Mouse (Mus musculus): Measurements from ENCODE around the gene Topbp1. TPM values are rescaled to one million over a fixed set of nuclear protein-coding genes. Genes with fewer than 3 reads are reported as not detected.
"Not testable (repeated sequence)": the region's sequence is repeated elsewhere in the genome, so short reads cannot be mapped to it uniquely, and the experiment has no call there.

Gene Topbp1
- polyA plus RNA-seq, 1 experiment from 2014 or later = 53.8 TPM

DNA sequence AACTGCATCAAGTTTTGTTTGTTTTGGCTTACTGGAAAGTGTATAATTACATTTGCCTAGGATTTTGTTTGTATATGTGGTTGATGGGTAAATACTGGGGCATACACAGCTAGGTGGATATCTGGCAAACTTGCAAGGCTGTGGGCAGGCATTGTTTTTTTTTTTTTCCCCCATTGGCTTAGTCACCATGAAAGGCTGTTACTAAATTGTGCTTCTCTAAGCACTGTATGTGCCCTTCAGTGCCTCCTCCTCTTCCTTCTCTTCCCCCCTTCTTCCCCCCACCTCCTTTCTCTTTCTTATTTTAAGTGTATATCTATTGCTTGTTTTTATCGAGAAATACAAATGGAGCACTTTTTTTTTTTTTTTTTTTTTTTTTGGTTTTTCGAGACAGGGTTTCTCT lies 19.7 kb downstream of the Topbp1 start:
- Histone ChIP-seq H3K9me3 (replicated peaks; ENCODE audit: control insufficient read depth, low read length) (no peaks in the 10 kb centered on the region), H3K4me3 (ENCODE audit: low read depth, low read length) (no peak overlapping the region), H3K27ac (ENCODE audit: low read depth, low read length) (no peak overlapping the region), H3K9ac (ENCODE audit: low read depth, low read length) (no peak overlapping the region), H3K4me1 (ENCODE audit: control insufficient read depth, insufficient read depth, low read length) (no peaks in the 10 kb centered on the region), H3K4me2 (no peak overlapping the region), H3K27me3 (ENCODE audit: control insufficient read depth, insufficient read depth, low read length) (no peaks in the 10 kb centered on the region), H3K36me3 (ENCODE audit: control insufficient read depth, insufficient read depth, low read length) (peaks cover 51% of the 10 kb centered on the region)
- 80% methylated on average over 1 of the region's 2 CpGs for WGBS (ENCODE audit: insufficient replicate concordance)
- no peak for ATAC-seq (replicated peaks; ENCODE audit: insufficient number of reproducible peaks, low FRiP score, low TSS enrichment)

DNA sequence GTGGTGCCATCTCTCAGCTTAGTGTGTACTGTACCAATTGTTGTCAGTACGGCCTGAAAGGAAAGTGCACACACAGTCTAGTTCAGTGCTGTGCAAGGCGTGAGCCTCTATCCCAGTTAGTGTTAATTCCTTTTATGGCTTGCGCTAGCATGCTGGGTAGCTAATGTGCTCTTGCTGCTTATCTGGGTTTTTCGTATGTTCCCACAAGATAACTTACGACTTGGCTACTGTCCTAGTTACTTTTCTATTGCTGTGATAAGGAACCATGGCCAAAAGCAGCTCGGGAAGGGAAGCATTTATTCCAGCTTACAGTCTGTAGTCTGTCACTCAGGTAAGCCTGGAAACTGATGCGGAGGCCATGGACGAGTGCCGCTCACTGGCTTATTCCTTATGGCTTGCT lies 21.4 kb downstream of the Topbp1 start:
- ATAC-seq (replicated peaks; ENCODE audit: insufficient number of reproducible peaks, low FRiP score, low TSS enrichment) = 0 out of 2 replicates have a peak, but pooled peaks have one; percentile 55
- H3K9ac ChIP-seq (ENCODE audit: low read depth, low read length) = no peak overlapping the region
- no peak overlapping the region for H3K4me3 ChIP-seq (ENCODE audit: low read depth, low read length)
- WGBS (ENCODE audit: insufficient replicate concordance) = 61% methylated on average over 9 of the region's 9 CpGs
- peaks cover 52% of the 10 kb centered on the region for H3K36me3 ChIP-seq (ENCODE audit: control insufficient read depth, insufficient read depth, low read length)
- no peak overlapping the region for H3K4me2 ChIP-seq
- H3K4me1 ChIP-seq (ENCODE audit: control insufficient read depth, insufficient read depth, low read length) = no peaks in the 10 kb centered on the region
- no peaks in the 10 kb centered on the region for H3K27me3 ChIP-seq (ENCODE audit: control insufficient read depth, insufficient read depth, low read length)
- H3K27ac ChIP-seq (ENCODE audit: low read depth, low read length) = no peak overlapping the region
- no peaks in the 10 kb centered on the region for H3K9me3 ChIP-seq (replicated peaks; ENCODE audit: control insufficient read depth, low read length)

DNA sequence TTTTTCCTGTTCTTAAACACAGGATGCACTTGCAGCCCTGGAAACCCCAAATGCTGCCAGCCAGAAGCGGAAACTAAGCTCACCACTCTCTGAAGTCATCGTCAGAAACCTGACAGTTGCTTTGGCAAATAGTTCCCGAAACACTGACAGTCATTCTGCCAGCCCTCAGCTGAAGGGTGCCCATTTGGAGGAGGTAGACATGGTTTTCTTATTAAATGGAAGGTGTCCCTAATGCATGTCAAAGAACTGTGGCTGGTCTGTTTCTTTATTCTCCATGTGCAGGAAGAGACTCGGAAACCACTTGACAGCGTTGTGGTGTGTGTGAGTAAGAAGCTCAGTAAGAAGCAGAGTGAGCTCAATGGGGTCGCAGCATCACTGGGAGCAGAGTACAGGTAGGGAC lies 27.6 kb downstream of the Topbp1 start:
- ATAC-seq (replicated peaks; ENCODE audit: insufficient number of reproducible peaks, low FRiP score, low TSS enrichment) = no peak
- WGBS (ENCODE audit: insufficient replicate concordance) = 79% methylated on average over 6 of the region's 6 CpGs
- H3K4me2 ChIP-seq = no peak overlapping the region
- peaks cover 8% of the 10 kb centered on the region; the same call in 1 of the 2 replicates for H3K4me1 ChIP-seq (ENCODE audit: control insufficient read depth, insufficient read depth, low read length)
- no peaks in the 10 kb centered on the region for H3K27me3 ChIP-seq (ENCODE audit: control insufficient read depth, insufficient read depth, low read length)
- no peak overlapping the region for H3K9ac ChIP-seq (ENCODE audit: low read depth, low read length)
- H3K27ac ChIP-seq (ENCODE audit: low read depth, low read length) = no peak overlapping the region
- H3K4me3 ChIP-seq (ENCODE audit: low read depth, low read length) = no peak overlapping the region
- H3K36me3 ChIP-seq (ENCODE audit: control insufficient read depth, insufficient read depth, low read length) = peaks cover 48% of the 10 kb centered on the region
- H3K9me3 ChIP-seq (replicated peaks; ENCODE audit: control insufficient read depth, low read length) = no peaks in the 10 kb centered on the region

- H3K36me3 ChIP-seq (ENCODE audit: control insufficient read depth, insufficient read depth, low read length) = peaks cover 51% of the 10 kb centered on the region
- no peak overlapping the region for H3K27ac ChIP-seq (ENCODE audit: low read depth, low read length)
- ATAC-seq (replicated peaks; ENCODE audit: insufficient number of reproducible peaks, low FRiP score, low TSS enrichment) = no peak
- no peak overlapping the region for H3K9ac ChIP-seq (ENCODE audit: low read depth, low read length)
- no peak overlapping the region for H3K4me3 ChIP-seq (ENCODE audit: low read depth, low read length)
- H3K9me3 ChIP-seq (replicated peaks; ENCODE audit: control insufficient read depth, low read length) = no peaks in the 10 kb centered on the region
- H3K4me1 ChIP-seq (ENCODE audit: control insufficient read depth, insufficient read depth, low read length) = peaks cover 8% of the 10 kb centered on the region; the same call in 1 of the 2 replicates
- no peak overlapping the region for H3K4me2 ChIP-seq
- H3K27me3 ChIP-seq (ENCODE audit: control insufficient read depth, insufficient read depth, low read length) = no peaks in the 10 kb centered on the region
Observed at GRCm38 (mm10) chr9:103336912-103337311, 31.9 kb downstream of the Topbp1 start.

DNA sequence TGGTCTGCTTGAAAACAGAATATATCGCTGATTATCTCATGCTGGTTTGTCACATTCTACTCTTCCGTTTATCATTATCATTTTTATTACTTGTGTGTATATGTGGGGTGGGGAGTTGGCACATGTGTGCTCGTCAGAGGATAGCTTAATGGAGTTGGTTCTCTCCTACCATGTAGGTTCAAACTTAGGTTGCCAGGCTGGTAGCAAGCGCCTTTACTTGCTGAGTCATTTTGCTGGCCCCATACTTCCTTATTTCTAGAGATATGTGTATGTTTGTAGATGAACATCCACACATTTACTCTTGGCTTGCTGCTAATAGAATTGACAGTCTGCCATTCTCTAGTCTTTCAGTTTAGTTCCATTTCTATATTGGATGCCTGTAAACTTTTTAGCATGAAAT lies 42.0 kb downstream of the Topbp1 start:
- Histone ChIP-seq H3K4me1 (ENCODE audit: control insufficient read depth, insufficient read depth, low read length) (0 out of 2 replicates have a peak, but pooled peaks cover 2% of the 10 kb centered on the region), H3K27ac (ENCODE audit: low read depth, low read length) (no peak overlapping the region), H3K36me3 (ENCODE audit: control insufficient read depth, insufficient read depth, low read length) (peaks cover 30% of the 10 kb centered on the region), H3K4me3 (ENCODE audit: low read depth, low read length) (no peak overlapping the region), H3K9ac (ENCODE audit: low read depth, low read length) (no peak overlapping the region), H3K4me2 (no peak overlapping the region), H3K27me3 (ENCODE audit: control insufficient read depth, insufficient read depth, low read length) (no peaks in the 10 kb centered on the region), H3K9me3 (replicated peaks; ENCODE audit: control insufficient read depth, low read length) (no peaks in the 10 kb centered on the region)
- no peak for ATAC-seq (replicated peaks; ENCODE audit: insufficient number of reproducible peaks, low FRiP score, low TSS enrichment)
- WGBS (ENCODE audit: insufficient replicate concordance) = 92% methylated on average over 4 of the region's 4 CpGs

DNA sequence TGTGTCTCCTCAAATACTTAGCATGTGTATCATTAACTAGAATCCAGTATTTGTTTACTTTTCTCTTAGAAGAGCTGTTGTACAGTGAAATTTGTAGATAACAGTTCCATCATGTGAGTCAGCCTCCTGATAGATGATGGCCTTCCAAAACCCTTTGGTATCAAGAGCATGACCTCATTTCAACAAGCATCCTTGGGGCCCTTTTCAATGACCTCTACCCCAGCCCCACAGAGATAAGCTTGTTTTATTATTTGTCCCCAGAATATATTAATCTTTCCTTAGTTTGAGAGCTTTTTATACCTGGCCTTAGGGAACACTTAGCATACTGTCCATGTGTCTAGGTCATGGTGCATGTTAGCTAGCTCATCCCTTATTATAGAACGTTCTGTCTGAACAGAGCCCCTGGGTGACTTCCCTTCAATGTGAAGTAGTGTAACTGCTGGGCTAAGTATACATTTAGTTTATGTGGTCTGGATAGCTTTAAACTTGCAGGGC lies 43.0 kb downstream of the Topbp1 start:
- Histone ChIP-seq H3K27me3 (ENCODE audit: control insufficient read depth, insufficient read depth, low read length) (no peaks in the 10 kb centered on the region), H3K36me3 (ENCODE audit: control insufficient read depth, insufficient read depth, low read length) (peaks cover 29% of the 10 kb centered on the region), H3K27ac (ENCODE audit: low read depth, low read length) (no peak overlapping the region), H3K9ac (ENCODE audit: low read depth, low read length) (no peak overlapping the region), H3K4me2 (no peak overlapping the region), H3K4me1 (ENCODE audit: control insufficient read depth, insufficient read depth, low read length) (0 out of 2 replicates have a peak, but pooled peaks cover 2% of the 10 kb centered on the region), H3K9me3 (replicated peaks; ENCODE audit: control insufficient read depth, low read length) (no peaks in the 10 kb centered on the region), H3K4me3 (ENCODE audit: low read depth, low read length) (no peak overlapping the region)
- 72% methylated on average over 1 of the region's 1 CpGs for WGBS (ENCODE audit: insufficient replicate concordance)
- no peak for ATAC-seq (replicated peaks; ENCODE audit: insufficient number of reproducible peaks, low FRiP score, low TSS enrichment)

GRCm38 (mm10) chr9:103348791-103349190 lies 43.8 kb downstream of the Topbp1 start:
- Histone ChIP-seq H3K36me3 (ENCODE audit: control insufficient read depth, insufficient read depth, low read length) (peaks cover 24% of the 10 kb centered on the region), H3K4me1 (ENCODE audit: control insufficient read depth, insufficient read depth, low read length) (0 out of 2 replicates have a peak, but pooled peaks cover 2% of the 10 kb centered on the region), H3K9me3 (replicated peaks; ENCODE audit: control insufficient read depth, low read length) (no peaks in the 10 kb centered on the region), H3K9ac (ENCODE audit: low read depth, low read length) (no peak overlapping the region), H3K4me2 (no peak overlapping the region), H3K27me3 (ENCODE audit: control insufficient read depth, insufficient read depth, low read length) (no peaks in the 10 kb centered on the region), H3K4me3 (ENCODE audit: low read depth, low read length) (no peak overlapping the region), H3K27ac (ENCODE audit: low read depth, low read length) (no peak overlapping the region)
- no peak for ATAC-seq (replicated peaks; ENCODE audit: insufficient number of reproducible peaks, low FRiP score, low TSS enrichment)

DNA sequence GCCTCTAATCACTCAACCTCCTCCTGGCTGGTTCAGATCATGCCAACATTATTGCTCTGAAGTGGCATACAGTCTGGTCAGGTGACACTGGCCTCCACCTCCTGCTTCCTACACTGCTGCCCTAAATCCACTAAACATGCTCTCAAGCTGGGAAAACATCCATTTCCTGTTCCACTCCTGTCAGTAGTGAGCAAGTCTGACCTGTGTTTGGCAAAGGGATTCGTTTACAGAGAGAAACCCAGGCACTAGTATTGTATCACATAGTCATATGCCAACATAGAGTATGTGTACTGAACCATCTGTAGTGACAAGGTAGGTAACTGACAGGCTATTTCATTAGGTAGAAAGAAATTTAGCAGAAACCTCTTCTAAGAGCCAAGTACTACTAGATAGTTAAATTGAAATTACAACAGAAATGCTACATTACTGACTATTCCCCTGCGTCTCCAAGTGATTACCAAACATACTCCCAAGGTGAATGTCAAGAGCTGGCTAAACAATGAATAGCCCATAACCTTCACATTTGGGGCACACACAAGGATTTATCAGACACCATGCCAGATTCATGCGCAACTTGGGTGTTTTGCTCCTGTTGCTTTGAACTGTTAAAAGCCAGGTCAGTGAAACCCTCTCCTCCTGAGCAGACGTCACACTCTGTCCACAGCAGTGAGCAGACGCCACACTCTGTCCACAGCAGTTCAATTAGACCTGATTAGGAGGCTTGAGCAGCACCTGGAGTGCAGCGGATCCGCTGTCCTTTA lies 48.7 kb downstream of the Topbp1 start:
- H3K9ac ChIP-seq (ENCODE audit: low read depth, low read length); H3K27ac ChIP-seq (ENCODE audit: low read depth, low read length); H3K27me3 ChIP-seq (ENCODE audit: control insufficient read depth, insufficient read depth, low read length); H3K4me3 ChIP-seq (ENCODE audit: low read depth, low read length); H3K9me3 ChIP-seq (replicated peaks; ENCODE audit: control insufficient read depth, low read length); H3K4me2 ChIP-seq; H3K4me1 ChIP-seq (ENCODE audit: control insufficient read depth, insufficient read depth, low read length); ATAC-seq (replicated peaks; ENCODE audit: insufficient number of reproducible peaks, low FRiP score, low TSS enrichment): not testable (repeated sequence)
- H3K36me3 ChIP-seq (ENCODE audit: control insufficient read depth, insufficient read depth, low read length) = peaks cover 13% of the 10 kb centered on the region
- WGBS (ENCODE audit: insufficient replicate concordance) = 83% methylated on average over 6 of the region's 7 CpGs

DNA sequence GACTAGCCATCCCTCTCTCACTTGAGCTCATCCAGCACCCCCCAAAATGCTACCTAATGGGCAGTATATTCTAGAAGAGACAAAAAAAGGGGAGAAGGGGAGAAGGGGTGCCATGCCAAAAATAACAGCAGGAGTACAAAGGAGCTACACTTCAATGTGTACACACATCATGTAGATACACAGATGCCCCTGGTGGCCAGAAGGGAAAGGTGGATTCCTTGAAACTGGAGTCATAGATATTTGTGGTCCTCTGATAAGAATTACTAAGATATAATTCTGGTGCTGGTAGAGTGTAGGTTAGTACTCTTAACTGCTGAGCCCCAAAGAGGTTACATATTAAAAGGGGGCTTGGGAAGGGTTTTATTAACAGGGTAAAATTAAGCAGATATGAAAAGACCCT lies 52.9 kb downstream of the Topbp1 start:
- peaks cover 16% of the 10 kb centered on the region for H3K36me3 ChIP-seq (ENCODE audit: control insufficient read depth, insufficient read depth, low read length)
- no peaks in the 10 kb centered on the region for H3K9me3 ChIP-seq (replicated peaks; ENCODE audit: control insufficient read depth, low read length)
- no peak overlapping the region for H3K27ac ChIP-seq (ENCODE audit: low read depth, low read length)
- ATAC-seq (replicated peaks; ENCODE audit: insufficient number of reproducible peaks, low FRiP score, low TSS enrichment) = no peak
- H3K4me1 ChIP-seq (ENCODE audit: control insufficient read depth, insufficient read depth, low read length) = peaks cover 15% of the 10 kb centered on the region
- H3K4me3 ChIP-seq (ENCODE audit: low read depth, low read length) = no peak overlapping the region
- H3K9ac ChIP-seq (ENCODE audit: low read depth, low read length) = no peak overlapping the region
- H3K4me2 ChIP-seq = no peak overlapping the region
- H3K27me3 ChIP-seq (ENCODE audit: control insufficient read depth, insufficient read depth, low read length) = no peaks in the 10 kb centered on the region

Data from heart, embryonic 11.5 days (tissue).